In the genomic region with DNA sequence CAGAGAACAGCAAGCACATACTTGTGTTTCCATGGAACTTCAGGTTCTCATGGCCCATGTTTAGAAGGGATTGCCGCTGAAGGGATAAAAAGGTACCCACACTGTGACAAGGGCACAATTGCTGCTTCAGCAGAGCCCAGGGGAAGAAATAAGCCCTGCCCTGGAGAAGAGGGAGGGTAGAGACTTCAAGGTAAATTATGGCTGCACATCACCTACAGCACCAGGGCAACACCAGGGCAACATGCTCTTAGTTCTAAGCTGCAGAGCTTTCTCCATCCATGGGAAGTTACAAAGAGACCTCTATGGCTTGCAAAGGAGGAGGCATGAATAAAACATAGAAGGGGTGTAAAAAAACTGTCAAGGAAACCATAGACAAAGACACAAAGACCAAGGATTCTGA, we compare ENCODE assay signal across 24 mouse cellular contexts.
"Had no signal": no experiment of that assay in that cellular context is flagged by ENCODE, and none has a peak within 500 bp of the region (broad histone marks: within the 10 kb centered on the region; RNA-seq: fewer than 3 reads in every experiment).

No protein-coding gene starts in this region.

- H3K4me3 ChIP-seq: gastrocnemius, adult 2 months; heart, embryonic 10.5 days; heart, embryonic 12.5 days; hindbrain, embryonic 10.5 days; hindbrain, embryonic 12.5 days; intestine, embryonic 15.5 days; layer of hippocampus, adult 2 months; left cerebral cortex, adult 2 months; limb, embryonic 13.5 days had no signal

- H3K36me3 ChIP-seq: heart, embryonic 10.5 days; heart, embryonic 12.5 days; hindbrain, embryonic 10.5 days; hindbrain, embryonic 12.5 days; intestine, embryonic 15.5 days; limb, embryonic 13.5 days had no signal

- ATAC-seq: hindbrain, embryonic 16.5 days; inflammation-experienced regulatory T-cells, adult 6 months; intestine, embryonic 15.5 days; intestine, postnatal 0 days had no signal

- H3K4me2 ChIP-seq: heart, embryonic 12.5 days; hindbrain, embryonic 12.5 days; hindbrain, embryonic 14.5 days; intestine, embryonic 15.5 days; limb, embryonic 13.5 days had no signal

- H3K9me3 ChIP-seq: heart, embryonic 10.5 days; heart, embryonic 12.5 days; hindbrain, embryonic 10.5 days; hindbrain, embryonic 12.5 days; intestine, embryonic 15.5 days; limb, embryonic 13.5 days had no signal

- H3K27ac ChIP-seq: gastrocnemius, adult 2 months; heart, embryonic 10.5 days; hindbrain, embryonic 10.5 days; hindbrain, embryonic 12.5 days; hindbrain, embryonic 14.5 days; intestine, embryonic 15.5 days; layer of hippocampus, adult 2 months; left cerebral cortex, adult 2 months; limb, embryonic 13.5 days had no signal

- H3K27me3 ChIP-seq: heart, embryonic 12.5 days; hindbrain, embryonic 12.5 days; intestine, embryonic 15.5 days; limb, embryonic 13.5 days had no signal

- H3K9ac ChIP-seq: heart, embryonic 12.5 days; hindbrain, embryonic 12.5 days; hindbrain, embryonic 14.5 days; intestine, embryonic 15.5 days; limb, embryonic 13.5 days had no signal

- DNase-seq: gastrocnemius, adult 2 months; gastrocnemius, postnatal 10 days; gastrocnemius, postnatal 25 days; heart, adult 18-20 months; heart, postnatal 10 days; heart, postnatal 4 days; kidney, adult 18-20 months; kidney, adult 8-10 months; kidney, postnatal 10 days; kidney, postnatal 25 days; kidney, postnatal 4 days; left cerebral cortex, postnatal 4 days had no signal

- H3K4me1 ChIP-seq: heart, embryonic 10.5 days; heart, embryonic 12.5 days; hindbrain, embryonic 12.5 days; intestine, embryonic 15.5 days; limb, embryonic 13.5 days had no signal
